Mouse (Mus musculus): ENCODE results near the gene Kdsr.

DNA sequence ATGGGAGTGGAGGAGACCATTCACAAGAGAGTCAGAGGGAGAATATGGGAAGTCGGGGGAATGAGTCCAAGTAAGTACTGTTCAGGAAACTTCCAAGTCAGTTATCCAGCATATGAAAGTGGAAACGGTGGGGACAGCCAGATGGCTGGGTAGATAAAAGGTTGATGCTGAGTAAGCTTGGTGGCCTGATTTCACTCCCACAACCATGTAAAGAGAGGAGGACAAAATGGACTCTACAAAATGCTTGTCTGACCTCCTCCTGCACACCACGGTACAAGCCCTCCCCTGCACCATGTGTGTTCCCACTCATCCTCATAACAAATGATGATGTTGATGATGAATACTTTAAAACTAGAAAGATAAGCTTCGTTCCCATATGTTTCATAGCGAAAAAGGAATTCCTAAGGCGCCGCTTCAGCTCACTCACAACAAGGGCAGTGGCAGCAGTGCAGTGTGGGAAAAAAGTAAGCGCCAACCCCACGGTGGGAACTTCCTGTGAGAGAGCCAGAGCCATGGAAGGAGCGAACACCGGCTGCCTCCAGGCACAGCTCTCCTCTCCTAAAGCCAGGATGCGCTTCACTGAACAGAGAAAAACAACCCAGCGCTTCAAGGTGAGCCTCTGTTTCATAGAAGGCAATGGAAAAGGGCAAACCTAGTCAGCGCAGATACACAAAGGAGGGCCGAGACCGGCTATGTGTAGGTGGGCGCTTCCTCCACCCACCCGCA lies 71.9 kb downstream of the Kdsr start:
- TF ChIP-seq CTCF (IDR thresholded peaks at IDR 0.05; ENCODE audit: borderline replicate concordance, extremely low read depth, insufficient read depth, insufficient read length) (no peak), POLR2A (IDR thresholded peaks at IDR 0.05; ENCODE audit: borderline replicate concordance, extremely low read depth, insufficient read depth, insufficient read length, poor library complexity, severe bottlenecking) (no peak)
